Mouse (Mus musculus): ENCODE data around the gene Gnb5. TPM values are rescaled to one million over a fixed set of nuclear protein-coding genes. Genes with fewer than 3 reads are reported as not detected.

The Gnb5 gene
- total and polyA plus RNA-seq, 2 experiments, result 0.74 to 0.78 TPM

DNA sequence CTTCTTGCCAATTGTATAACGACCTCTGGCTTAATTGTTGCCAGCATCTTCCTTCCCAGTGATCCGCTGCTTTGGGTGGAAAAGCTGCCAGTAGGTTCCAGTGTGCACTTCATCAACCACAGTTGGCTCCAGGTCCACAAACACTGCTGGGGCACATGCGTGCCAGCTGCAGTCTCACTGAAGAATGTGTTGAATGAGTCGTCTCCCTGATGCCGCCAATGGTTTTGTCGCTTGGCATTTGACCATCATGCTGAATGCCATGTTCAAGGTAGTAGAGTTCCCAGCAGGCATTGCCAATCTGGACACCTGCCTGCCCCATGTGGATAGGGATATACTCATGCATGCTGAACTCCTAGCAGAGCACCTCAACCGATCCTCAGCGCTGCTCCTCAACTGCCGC, 69.5 kb downstream of the Gnb5 start:
- DNase-seq (ENCODE audit: extremely low read depth, low read depth, low spot score), result no peak
- Histone ChIP-seq H3K27me3 (ENCODE audit: control insufficient read depth, insufficient read depth, low read length) (no peaks in the 10 kb centered on the region), H3K4me3 (ENCODE audit: insufficient read depth, low read depth, low read length) (no peak overlapping the region), H3K4me1 (ENCODE audit: control insufficient read depth, insufficient read depth, low read length) (no peaks in the 10 kb centered on the region), H3K79me2 (ENCODE audit: control insufficient read depth, insufficient read depth, low read length) (no peaks in the 10 kb centered on the region), H3K27ac (replicated peaks; ENCODE audit: insufficient read depth, low read depth, low read length) (no peak overlapping the region), H3K9ac (ENCODE audit: low read depth, low read length) (no peak overlapping the region), H3K36me3 (ENCODE audit: control insufficient read depth, insufficient read depth, low read length) (no peaks in the 10 kb centered on the region)
- WGBS, result 96% methylated on average over 9 of the region's 9 CpGs
- TF ChIP-seq POLR2A (IDR thresholded peaks at IDR 0.05; ENCODE audit: extremely low read depth, insufficient read depth, low read length) (no peak), CTCF (IDR thresholded peaks at IDR 0.05; ENCODE audit: low read depth, low read length) (no peak)

DNA sequence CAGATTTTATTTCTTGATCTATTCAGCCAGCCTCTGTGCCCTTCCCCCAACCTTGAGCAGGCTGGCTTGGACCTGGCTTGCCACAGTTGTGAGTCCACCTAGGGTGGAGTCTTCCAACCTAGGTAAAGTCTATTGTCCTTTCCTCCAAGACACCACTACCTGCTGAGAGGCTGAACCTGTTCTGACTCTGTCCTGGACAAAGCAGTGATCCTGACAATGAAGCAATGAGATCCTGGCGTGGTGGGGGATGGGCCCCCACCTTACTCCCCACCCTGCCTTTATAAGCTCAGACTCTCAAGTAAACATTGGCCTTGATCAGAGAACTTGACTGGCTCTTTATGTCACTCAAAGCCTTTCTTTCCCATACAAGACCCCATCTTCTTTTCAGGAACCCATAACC, 70.3 kb downstream of the Gnb5 start:
- H3K79me2 ChIP-seq (ENCODE audit: control insufficient read depth, insufficient read depth, low read length), result no peaks in the 10 kb centered on the region
- WGBS, result 79% methylated on average over 1 of the region's 1 CpGs
- H3K27ac ChIP-seq (replicated peaks; ENCODE audit: insufficient read depth, low read depth, low read length), result no peak overlapping the region
- H3K36me3 ChIP-seq (ENCODE audit: control insufficient read depth, insufficient read depth, low read length), result no peaks in the 10 kb centered on the region
- DNase-seq (ENCODE audit: extremely low read depth, low read depth, low spot score), result no peak
- no peak overlapping the region for H3K9ac ChIP-seq (ENCODE audit: low read depth, low read length)
- H3K27me3 ChIP-seq (ENCODE audit: control insufficient read depth, insufficient read depth, low read length), result no peaks in the 10 kb centered on the region
- no peak overlapping the region for H3K4me3 ChIP-seq (ENCODE audit: insufficient read depth, low read depth, low read length)
- H3K4me1 ChIP-seq (ENCODE audit: control insufficient read depth, insufficient read depth, low read length), result no peaks in the 10 kb centered on the region
- no peak for TF ChIP-seq CTCF (IDR thresholded peaks at IDR 0.05; ENCODE audit: low read depth, low read length)
- TF ChIP-seq POLR2A (IDR thresholded peaks at IDR 0.05; ENCODE audit: extremely low read depth, insufficient read depth, low read length), result no peak

- Histone ChIP-seq H3K27me3 (ENCODE audit: control insufficient read depth, insufficient read depth, low read length) (no peaks in the 10 kb centered on the region), H3K36me3 (ENCODE audit: control insufficient read depth, insufficient read depth, low read length) (no peaks in the 10 kb centered on the region), H3K4me3 (ENCODE audit: insufficient read depth, low read depth, low read length) (no peak overlapping the region), H3K4me1 (ENCODE audit: control insufficient read depth, insufficient read depth, low read length) (no peaks in the 10 kb centered on the region), H3K9ac (ENCODE audit: low read depth, low read length) (no peak overlapping the region), H3K79me2 (ENCODE audit: control insufficient read depth, insufficient read depth, low read length) (no peaks in the 10 kb centered on the region), H3K27ac (replicated peaks; ENCODE audit: insufficient read depth, low read depth, low read length) (no peak overlapping the region)
- TF ChIP-seq CTCF (IDR thresholded peaks at IDR 0.05; ENCODE audit: low read depth, low read length) (no peak), POLR2A (IDR thresholded peaks at IDR 0.05; ENCODE audit: extremely low read depth, insufficient read depth, low read length) (no peak)
- DNase-seq (ENCODE audit: extremely low read depth, low read depth, low spot score), result no peak
- 74% methylated on average over 2 of the region's 2 CpGs for WGBS
Observed at GRCm38 (mm10) chr9:75378774-75379173, 72.7 kb downstream of the Gnb5 start.

DNA sequence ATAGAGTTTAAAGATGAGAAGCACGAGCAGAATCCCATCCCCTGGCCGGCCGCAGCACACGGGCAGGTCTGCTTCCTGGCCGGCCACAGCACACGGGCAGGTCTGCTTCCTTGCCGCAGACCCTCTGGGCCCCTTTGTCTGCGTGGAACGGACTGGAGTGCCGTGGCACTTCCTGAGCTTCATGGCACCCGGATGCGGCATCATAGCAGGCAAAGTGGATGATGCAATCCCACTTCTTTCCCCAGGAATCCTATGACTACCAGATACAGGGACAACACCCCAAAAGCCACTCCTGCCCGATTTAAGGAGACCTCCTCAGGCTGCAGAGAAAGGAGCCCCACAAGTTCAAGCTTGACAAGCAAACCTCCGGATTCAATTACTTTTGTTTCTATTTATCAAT, 76.7 kb downstream of the Gnb5 start:
- Histone ChIP-seq H3K27ac (replicated peaks; ENCODE audit: insufficient read depth, low read depth, low read length) (no peak overlapping the region), H3K9ac (ENCODE audit: low read depth, low read length) (no peak overlapping the region), H3K4me1 (ENCODE audit: control insufficient read depth, insufficient read depth, low read length) (no peaks in the 10 kb centered on the region), H3K4me3 (ENCODE audit: insufficient read depth, low read depth, low read length) (no peak overlapping the region), H3K36me3 (ENCODE audit: control insufficient read depth, insufficient read depth, low read length) (peaks cover 7% of the 10 kb centered on the region), H3K79me2 (ENCODE audit: control insufficient read depth, insufficient read depth, low read length) (no peaks in the 10 kb centered on the region), H3K27me3 (ENCODE audit: control insufficient read depth, insufficient read depth, low read length) (no peaks in the 10 kb centered on the region)
- WGBS, result 90% methylated on average over 14 of the region's 14 CpGs
- DNase-seq (ENCODE audit: extremely low read depth, low read depth, low spot score), result no peak
- TF ChIP-seq POLR2A (IDR thresholded peaks at IDR 0.05; ENCODE audit: extremely low read depth, insufficient read depth, low read length) (no peak), CTCF (IDR thresholded peaks at IDR 0.05; ENCODE audit: low read depth, low read length) (no peak)

GRCm38 (mm10) chr9:75383785-75384184, 77.7 kb downstream of the Gnb5 start:
- no peaks in the 10 kb centered on the region for H3K79me2 ChIP-seq (ENCODE audit: control insufficient read depth, insufficient read depth, low read length)
- peaks cover 12% of the 10 kb centered on the region for H3K36me3 ChIP-seq (ENCODE audit: control insufficient read depth, insufficient read depth, low read length)
- H3K4me3 ChIP-seq (ENCODE audit: insufficient read depth, low read depth, low read length), result no peak overlapping the region
- H3K27ac ChIP-seq (replicated peaks; ENCODE audit: insufficient read depth, low read depth, low read length), result no peak overlapping the region
- no peaks in the 10 kb centered on the region for H3K27me3 ChIP-seq (ENCODE audit: control insufficient read depth, insufficient read depth, low read length)
- DNase-seq (ENCODE audit: extremely low read depth, low read depth, low spot score), result no peak
- WGBS, result 87% methylated on average over 9 of the region's 9 CpGs
- no peak overlapping the region for H3K9ac ChIP-seq (ENCODE audit: low read depth, low read length)
- H3K4me1 ChIP-seq (ENCODE audit: control insufficient read depth, insufficient read depth, low read length), result no peaks in the 10 kb centered on the region
- no peak for TF ChIP-seq POLR2A (IDR thresholded peaks at IDR 0.05; ENCODE audit: extremely low read depth, insufficient read depth, low read length)
- TF ChIP-seq CTCF (IDR thresholded peaks at IDR 0.05; ENCODE audit: low read depth, low read length), result no peak; the same call in 1 of the 2 replicates

DNA sequence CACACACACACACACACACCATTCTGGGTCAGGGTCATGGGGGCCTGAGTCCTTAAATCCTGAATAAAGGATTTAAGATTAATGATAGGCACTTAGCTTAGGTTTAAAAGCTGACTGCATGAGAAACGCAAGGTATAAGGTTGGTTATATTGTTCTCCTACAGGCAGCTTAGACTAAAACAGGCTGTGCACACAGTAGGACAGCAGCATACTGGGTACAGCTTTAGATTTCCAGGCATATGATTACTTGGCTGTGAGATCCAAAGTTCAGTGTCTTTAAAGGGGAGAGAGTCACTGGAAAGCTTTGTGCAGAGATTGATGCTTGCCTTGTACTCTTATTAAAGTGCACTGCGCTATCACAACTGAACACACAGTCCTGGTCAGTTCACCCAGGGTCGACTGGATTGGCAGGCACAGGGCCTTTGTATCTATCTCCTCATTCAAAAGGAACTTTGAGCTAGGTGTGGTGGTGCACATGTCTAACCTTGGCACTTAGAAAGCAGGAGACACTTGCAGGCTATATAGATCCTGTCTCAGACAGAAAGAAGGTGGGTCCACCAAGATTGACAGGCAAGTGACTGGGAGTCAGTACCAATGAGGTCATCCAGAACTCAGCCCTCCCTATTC, 78.4 kb downstream of the Gnb5 start:
- Histone ChIP-seq H3K27me3 (ENCODE audit: control insufficient read depth, insufficient read depth, low read length) (no peaks in the 10 kb centered on the region), H3K4me1 (ENCODE audit: control insufficient read depth, insufficient read depth, low read length) (no peaks in the 10 kb centered on the region), H3K79me2 (ENCODE audit: control insufficient read depth, insufficient read depth, low read length) (no peaks in the 10 kb centered on the region), H3K9ac (ENCODE audit: low read depth, low read length) (no peak overlapping the region), H3K36me3 (ENCODE audit: control insufficient read depth, insufficient read depth, low read length) (peaks cover 17% of the 10 kb centered on the region), H3K4me3 (ENCODE audit: insufficient read depth, low read depth, low read length) (no peak overlapping the region), H3K27ac (replicated peaks; ENCODE audit: insufficient read depth, low read depth, low read length) (no peak overlapping the region)
- 67% methylated on average over 3 of the region's 3 CpGs for WGBS
- no peak for DNase-seq (ENCODE audit: extremely low read depth, low read depth, low spot score)
- TF ChIP-seq POLR2A (IDR thresholded peaks at IDR 0.05; ENCODE audit: extremely low read depth, insufficient read depth, low read length) (no peak), CTCF (IDR thresholded peaks at IDR 0.05; ENCODE audit: low read depth, low read length) (no peak)

Data from liver, adult 2 months (tissue).